1 mouse cellular context compared by ENCODE assay signal in the genomic region with DNA sequence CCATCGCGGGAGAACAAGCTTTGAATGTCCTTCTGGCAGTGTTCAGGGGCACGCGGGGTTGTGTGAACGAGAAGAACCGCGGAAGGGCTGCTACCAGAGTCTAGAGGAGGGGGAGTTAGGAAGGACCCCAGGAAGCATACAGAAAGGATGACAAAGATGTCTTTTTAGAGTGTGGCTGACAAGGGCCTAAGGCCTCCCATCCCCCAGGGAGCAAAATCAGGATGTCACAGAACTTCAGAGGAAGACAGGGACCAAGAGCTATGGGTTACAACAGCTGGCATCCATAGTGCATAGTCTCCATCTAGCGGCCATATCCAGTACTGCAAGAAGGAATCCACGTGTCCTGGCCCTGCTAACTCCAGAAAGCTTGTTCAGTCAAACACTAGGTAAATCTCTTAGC.
TF ChIP-seq lines count a peak whose summit lies in the region.

No protein-coding gene starts in this region.

TF ChIP-seq in CH12.LX, 34 proteins besides CTCF, POLR2A, EP300 and RAD21:
- TF ChIP-seq NELFE (IDR thresholded peaks at IDR 0.05; ENCODE audit: low read depth, low read length) (peak; percentile 79; the same call in 1 of the 2 replicates), MAZ (IDR thresholded peaks at IDR 0.05; ENCODE audit: low read depth, low read length) (peak; percentile 70; the same call in 1 of the 2 replicates), ETS1 (conservative IDR thresholded peaks at IDR 0.05; ENCODE audit: low read depth, low read length) (0 out of 2 replicates have a peak, but pooled peaks have one; percentile 44), CHD1 (IDR thresholded peaks at IDR 0.05; ENCODE audit: low read depth, low read length) (no peak), ZC3H11A (IDR thresholded peaks at IDR 0.05; ENCODE audit: low read depth, low read length) (peak; percentile 74), ZNF384 (IDR thresholded peaks at IDR 0.05; ENCODE audit: low read depth, low read length) (no peak), UBTF (IDR thresholded peaks at IDR 0.05; ENCODE audit: low read depth, low read length) (no peak), BHLHE40 (IDR thresholded peaks at IDR 0.05; ENCODE audit: low read depth, low read length) (no peak; the same call in 1 of the 2 replicates), IRF4 (IDR thresholded peaks at IDR 0.05; ENCODE audit: low read depth, low read length) (peak; percentile 44; the same call in 1 of the 2 replicates), E2F4 (IDR thresholded peaks at IDR 0.05; ENCODE audit: insufficient replicate concordance, low read depth, low read length) (peak; percentile 47; the same call in 1 of the 2 replicates), TCF12 (IDR thresholded peaks at IDR 0.05; ENCODE audit: low read depth, low read length) (peak; percentile 20; the same call in 1 of the 2 replicates), RCOR1 (conservative IDR thresholded peaks at IDR 0.05; ENCODE audit: low read depth, low read length) (no peak), TBP (conservative IDR thresholded peaks at IDR 0.05; ENCODE audit: low read depth, low read length) (no peak), KAT2A (IDR thresholded peaks at IDR 0.05; ENCODE audit: insufficient replicate concordance, low read length) (no peak), MAFK (IDR thresholded peaks at IDR 0.05; ENCODE audit: insufficient replicate concordance, low read length) (no peak), MAX (IDR thresholded peaks at IDR 0.05; ENCODE audit: low read length) (peak; percentile 99), MYC (IDR thresholded peaks at IDR 0.05; ENCODE audit: low read depth, low read length) (peak; percentile 100), JUN (IDR thresholded peaks at IDR 0.05; ENCODE audit: insufficient read depth, low read depth, low read length) (peak; percentile 41; the same call in 1 of the 2 replicates), USF1 (IDR thresholded peaks at IDR 0.05; ENCODE audit: low read depth, low read length) (peak; percentile 25), USF2 (conservative IDR thresholded peaks at IDR 0.05; ENCODE audit: low read depth, low read length) (no peak), SMC3 (IDR thresholded peaks at IDR 0.05; ENCODE audit: low read depth, low read length) (peak; percentile 96), ZKSCAN1 (IDR thresholded peaks at IDR 0.05; ENCODE audit: borderline replicate concordance, low read depth, low read length) (no peak), HCFC1 (IDR thresholded peaks at IDR 0.05; ENCODE audit: low read depth, low read length) (peak; percentile 42; the same call in 1 of the 2 replicates), CHD2 (IDR thresholded peaks at IDR 0.05; ENCODE audit: low read length) (peak; percentile 51; the same call in 1 of the 2 replicates), POLR2AphosphoS2 (IDR thresholded peaks at IDR 0.05; ENCODE audit: low read depth, low read length) (no peak), SIN3A (IDR thresholded peaks at IDR 0.05; ENCODE audit: low read length) (peak; percentile 73; the same call in 1 of the 2 replicates), GABPA (IDR thresholded peaks at IDR 0.05; ENCODE audit: insufficient replicate concordance, low read depth, low read length) (no peak), ELF1 (IDR thresholded peaks at IDR 0.05; ENCODE audit: low read depth, low read length) (peak; percentile 61), MEF2A (IDR thresholded peaks at IDR 0.05; ENCODE audit: borderline replicate concordance, low read depth, low read length) (0 out of 2 replicates have a peak, but pooled peaks have one; percentile 47), NRF1 (IDR thresholded peaks at IDR 0.05; ENCODE audit: low read depth, low read length) (peak; percentile 45), JUND (conservative IDR thresholded peaks at IDR 0.05; ENCODE audit: low read depth, low read length) (peak; percentile 69), PAX5 (IDR thresholded peaks at IDR 0.05; ENCODE audit: low read length) (no peak), MXI1 (IDR thresholded peaks at IDR 0.05; ENCODE audit: low read depth, low read length) (peak; percentile 94), ZMIZ1 (IDR thresholded peaks at IDR 0.05; ENCODE audit: low read depth, low read length) (no peak)
